Mouse (Mus musculus) embryonic facial prominence, embryonic 14.5 days (tissue): ENCODE data around the gene Adamtsl1. TPM values are rescaled to one million over a fixed set of nuclear protein-coding genes. Genes with fewer than 3 reads are reported as not detected.

Experiments
- ATAC-seq: fragments of 200-750 bp; cut with Nextera tagmentation; 2 replicates; pipeline ENCODE4 v1.8.0; 2017; ENCODE audit warnings: low read depth, moderate number of reproducible peaks, moderate TSS enrichment
- DNase-seq: peaks from one replicate; pipeline ENCODE4 v3.0.0-alpha.2; 2015; ENCODE audit warnings: low spot score
- H3K27ac ChIP-seq: fragments of 300-500 bp; sonication (generic); replicated peaks from 2 replicates; pipeline ENCODE4 v1.5.1; 2014; ENCODE audit warnings: low read depth, mild to moderate bottlenecking, low read length, moderate library complexity
- H3K27me3 ChIP-seq: fragments of 300-500 bp; sonication (generic); replicated peaks from 2 replicates; pipeline ENCODE4 v1.6.1; 2014; ENCODE audit warnings: low read length; ENCODE audit not compliant: control insufficient read depth, insufficient read depth
- H3K36me3 ChIP-seq: fragments of 300-500 bp; sonication (generic); 2 replicates; pipeline ENCODE4 v1.6.1; 2014; ENCODE audit warnings: low read length, mixed read lengths; ENCODE audit not compliant: control insufficient read depth, insufficient read depth
- H3K4me1 ChIP-seq: fragments of 300-500 bp; sonication (generic); 2 replicates; pipeline ENCODE4 v1.6.1; 2014; ENCODE audit warnings: antibody characterized with exemption, low read length; ENCODE audit not compliant: control insufficient read depth, insufficient read depth
- H3K4me2 ChIP-seq: fragments of 300-500 bp; sonication (generic); 2 replicates; pipeline ENCODE4 v1.6.1; 2014; ENCODE audit warnings: low read depth, mild to moderate bottlenecking, low read length, moderate library complexity, mixed read lengths
- H3K4me3 ChIP-seq: fragments of 300-500 bp; sonication (generic); 2 replicates; pipeline ENCODE4 v1.5.1; 2014; ENCODE audit warnings: low read depth, mild to moderate bottlenecking, low read length
- H3K9ac ChIP-seq: fragments of 300-500 bp; sonication (generic); 2 replicates; pipeline ENCODE4 v1.6.1; 2014; ENCODE audit warnings: low read depth, mild to moderate bottlenecking, low read length, moderate library complexity, mixed read lengths
- H3K9me3 ChIP-seq: fragments of 300-500 bp; sonication (generic); 2 replicates; pipeline ENCODE4 v1.6.1; 2016; ENCODE audit warnings: low read length; ENCODE audit not compliant: control insufficient read depth
- WGBS: fragments of 180-500 bp; shearing (Covaris S2); extraction: QIAGEN DNeasy Blood & Tissue Kit; methylation state at CpG from one replicate; pipeline ENCODE4 v1.1.7; 2014; 5-methylcytosine and 5-hydroxymethylcytosine counted together
- polyA plus RNA-seq: library from polyadenylated mRNA; unstranded; fragments of >200 nt; fragmentation: Nextera tagmentation; extraction: Ambion mirVana; gene quantifications from 2 replicates; pipeline ENCODE4 v1.2.1, GENCODE M21; 2014

Gene Adamtsl1
- polyA plus RNA-seq, 1 experiment from 2014 or later, result 32.2 TPM

GRCm38 (mm10) chr4:85686160-85686559 lies 172.2 kb downstream of the Adamtsl1 start:
- WGBS, result 70% methylated on average over 4 of the region's 4 CpGs
- H3K27ac ChIP-seq, result no peak overlapping the region
- H3K4me1 ChIP-seq, result no peaks in the 10 kb centered on the region
- DNase-seq (no peak), ATAC-seq (no peak)
- no peaks in the 10 kb centered on the region for H3K36me3 ChIP-seq
- no peaks in the 10 kb centered on the region for H3K9me3 ChIP-seq
- no peak overlapping the region for H3K4me2 ChIP-seq
- no peak overlapping the region for H3K4me3 ChIP-seq
- no peak overlapping the region for H3K9ac ChIP-seq
- H3K27me3 ChIP-seq, result no peaks in the 10 kb centered on the region

GRCm38 (mm10) chr4:85695237-85695636 lies 181.3 kb downstream of the Adamtsl1 start:
- Histone ChIP-seq H3K4me3 (no peak overlapping the region), H3K4me1 (no peaks in the 10 kb centered on the region), H3K4me2 (no peak overlapping the region), H3K36me3 (no peaks in the 10 kb centered on the region), H3K9ac (no peak overlapping the region), H3K27me3 (no peaks in the 10 kb centered on the region), H3K27ac (no peak overlapping the region), H3K9me3 (peaks cover 9% of the 10 kb centered on the region; the same call in 1 of the 2 replicates)
- no peak for DNase-seq
- 80% methylated on average over 1 of the region's 1 CpGs for WGBS
- ATAC-seq, result no peak

- no peaks in the 10 kb centered on the region for H3K36me3 ChIP-seq
- 39% methylated on average over 7 of the region's 7 CpGs for WGBS
- no peak overlapping the region for H3K27ac ChIP-seq
- H3K4me1 ChIP-seq, result no peaks in the 10 kb centered on the region
- DNase-seq (peak; percentile 56), ATAC-seq (peak; percentile 26; the same call in 1 of the 2 replicates)
- no peak overlapping the region for H3K4me2 ChIP-seq
- no peaks in the 10 kb centered on the region for H3K9me3 ChIP-seq
- no peak overlapping the region for H3K9ac ChIP-seq
- H3K27me3 ChIP-seq, result no peaks in the 10 kb centered on the region
- no peak overlapping the region for H3K4me3 ChIP-seq
These were observed 193.5 kb downstream of the Adamtsl1 start for GRCm38 (mm10) chr4:85707352-85708057.

GRCm38 (mm10) chr4:85709636-85710035 lies 195.7 kb downstream of the Adamtsl1 start:
- no peaks in the 10 kb centered on the region for H3K9me3 ChIP-seq
- no peak overlapping the region for H3K4me2 ChIP-seq
- no peaks in the 10 kb centered on the region for H3K36me3 ChIP-seq
- WGBS, result 93% methylated on average over 2 of the region's 2 CpGs
- DNase-seq (no peak), ATAC-seq (no peak)
- no peak overlapping the region for H3K4me3 ChIP-seq
- no peaks in the 10 kb centered on the region for H3K27me3 ChIP-seq
- H3K27ac ChIP-seq, result no peak overlapping the region
- no peak overlapping the region for H3K9ac ChIP-seq
- no peaks in the 10 kb centered on the region for H3K4me1 ChIP-seq

GRCm38 (mm10) chr4:85724999-85725398 lies 211.0 kb downstream of the Adamtsl1 start:
- no peaks in the 10 kb centered on the region for H3K36me3 ChIP-seq
- DNase-seq (no peak), ATAC-seq (no peak)
- no peak overlapping the region for H3K27ac ChIP-seq
- no peak overlapping the region for H3K9ac ChIP-seq
- H3K4me3 ChIP-seq, result no peak overlapping the region
- no peaks in the 10 kb centered on the region for H3K27me3 ChIP-seq
- H3K4me1 ChIP-seq, result no peaks in the 10 kb centered on the region
- H3K9me3 ChIP-seq, result no peaks in the 10 kb centered on the region
- no peak overlapping the region for H3K4me2 ChIP-seq
- 60% methylated on average over 3 of the region's 3 CpGs for WGBS

- H3K27me3 ChIP-seq, result no peaks in the 10 kb centered on the region
- no peak overlapping the region for H3K4me3 ChIP-seq
- ATAC-seq (no peak), DNase-seq (no peak)
- H3K27ac ChIP-seq, result no peak overlapping the region
- 80% methylated on average over 2 of the region's 2 CpGs for WGBS
- no peaks in the 10 kb centered on the region for H3K36me3 ChIP-seq
- no peaks in the 10 kb centered on the region for H3K9me3 ChIP-seq
- no peaks in the 10 kb centered on the region for H3K4me1 ChIP-seq
- no peak overlapping the region for H3K9ac ChIP-seq
- no peak overlapping the region for H3K4me2 ChIP-seq
These were observed 213.8 kb downstream of the Adamtsl1 start for GRCm38 (mm10) chr4:85727731-85728130.

- H3K4me1 ChIP-seq, result no peaks in the 10 kb centered on the region
- no peaks in the 10 kb centered on the region for H3K36me3 ChIP-seq
- ATAC-seq, result no peak
- no peaks in the 10 kb centered on the region for H3K27me3 ChIP-seq
- 71% methylated on average over 1 of the region's 1 CpGs for whole genome bisulfite sequencing
- no peak overlapping the region for H3K9ac ChIP-seq
- no peak overlapping the region for H3K27ac ChIP-seq
- no peak overlapping the region for H3K4me3 ChIP-seq
- H3K4me2 ChIP-seq, result no peak overlapping the region
- no peaks in the 10 kb centered on the region for H3K9me3 ChIP-seq
- DNase-seq, result no peak
These were observed 214.4 kb downstream of the Adamtsl1 start for GRCm38 (mm10) chr4:85728416-85728815.

- Histone ChIP-seq H3K27ac (no peak overlapping the region), H3K9me3 (no peaks in the 10 kb centered on the region), H3K36me3 (no peaks in the 10 kb centered on the region), H3K4me2 (no peak overlapping the region), H3K4me1 (no peaks in the 10 kb centered on the region), H3K4me3 (no peak overlapping the region), H3K9ac (no peak overlapping the region), H3K27me3 (no peaks in the 10 kb centered on the region)
- DNase-seq, result no peak
- 79% methylated on average over 4 of the region's 4 CpGs for WGBS
- no peak for ATAC-seq
These were observed 226.5 kb downstream of the Adamtsl1 start for GRCm38 (mm10) chr4:85740478-85740877.

GRCm38 (mm10) chr4:85741825-85742391 lies 227.9 kb downstream of the Adamtsl1 start:
- Histone ChIP-seq H3K27ac (no peak overlapping the region), H3K4me2 (no peak overlapping the region), H3K27me3 (no peaks in the 10 kb centered on the region), H3K4me1 (no peaks in the 10 kb centered on the region), H3K9me3 (no peaks in the 10 kb centered on the region), H3K36me3 (no peaks in the 10 kb centered on the region), H3K9ac (no peak overlapping the region), H3K4me3 (no peak overlapping the region)
- ATAC-seq (0 out of 2 replicates have a peak, but pooled peaks have one; percentile 55), DNase-seq (peak; percentile 48)
- 12% methylated on average over 3 of the region's 3 CpGs for WGBS
